In genomic region chr13:102898374-102899131, GRCm38 (mm10) we compare ENCODE assay signal across 8 mouse cellular contexts.
DNase-seq lines count a peak whose midpoint lies in the region; ATAC-seq and TF ChIP-seq lines count a peak whose summit lies in the region.

No protein-coding gene starts in this region.

- no peaks in the 10 kb centered on the region for H3K36me3 ChIP-seq in midbrain, embryonic 13.5 days
- H3K36me3 ChIP-seq in midbrain, embryonic 11.5 days (ENCODE audit: control insufficient read depth, insufficient read depth, low read length): no peaks in the 10 kb centered on the region
- no peaks in the 10 kb centered on the region for H3K36me3 ChIP-seq in embryonic facial prominence, embryonic 11.5 days (replicated peaks; ENCODE audit: control insufficient read depth, insufficient read depth, low read depth, low read length)
- no peaks in the 10 kb centered on the region for H3K36me3 ChIP-seq in heart, embryonic 15.5 days
- H3K36me3 ChIP-seq in limb, embryonic 10.5 days: no peaks in the 10 kb centered on the region

- TF ChIP-seq CTCF in olfactory bulb, adult 2 months (IDR thresholded peaks at IDR 0.05; ENCODE audit: insufficient read depth, low read depth, low read length): no peak
- no peak for TF ChIP-seq CTCF in cerebellum, adult 2 months (IDR thresholded peaks at IDR 0.05; ENCODE audit: borderline replicate concordance, insufficient read depth, low read depth, low read length)

- H3K4me1 ChIP-seq in midbrain, embryonic 13.5 days (replicated peaks): peaks cover 52% of the 10 kb centered on the region
- H3K4me1 ChIP-seq in midbrain, embryonic 11.5 days (ENCODE audit: control insufficient read depth, insufficient read depth, low read length): peaks cover 19% of the 10 kb centered on the region
- H3K4me1 ChIP-seq in embryonic facial prominence, embryonic 11.5 days (ENCODE audit: control insufficient read depth, insufficient read depth, low read length): peaks cover 3% of the 10 kb centered on the region
- peaks cover 67% of the 10 kb centered on the region for H3K4me1 ChIP-seq in heart, embryonic 15.5 days (replicated peaks)
- H3K4me1 ChIP-seq in limb, embryonic 10.5 days: peaks cover 46% of the 10 kb centered on the region
- peaks cover 24% of the 10 kb centered on the region for H3K4me1 ChIP-seq in olfactory bulb, adult 2 months (ENCODE audit: control insufficient read depth, insufficient read depth, low read length)
- no peaks in the 10 kb centered on the region for H3K4me1 ChIP-seq in cerebellum, adult 2 months (ENCODE audit: control insufficient read depth, insufficient read depth, low read length)

- no peak overlapping the region for H3K27ac ChIP-seq in midbrain, embryonic 13.5 days
- no peak overlapping the region for H3K27ac ChIP-seq in midbrain, embryonic 11.5 days (ENCODE audit: low read depth, low read length)
- no peak overlapping the region for H3K27ac ChIP-seq in embryonic facial prominence, embryonic 11.5 days (replicated peaks; ENCODE audit: low read depth, low read length)
- H3K27ac ChIP-seq in heart, embryonic 15.5 days: peak overlapping the region; percentile 66
- peak overlapping the region; percentile 17; the same call in 1 of the 2 replicates for H3K27ac ChIP-seq in limb, embryonic 10.5 days
- peak overlapping the region; percentile 33; the same call in 1 of the 2 replicates for H3K27ac ChIP-seq in olfactory bulb, adult 2 months (ENCODE audit: insufficient read depth, low read depth, low read length)
- no peak overlapping the region for H3K27ac ChIP-seq in cerebellum, adult 2 months (ENCODE audit: insufficient read depth, low read length)

- no peak overlapping the region for H3K4me2 ChIP-seq in midbrain, embryonic 13.5 days (replicated peaks)
- H3K4me2 ChIP-seq in midbrain, embryonic 11.5 days: no peak overlapping the region
- no peak overlapping the region for H3K4me2 ChIP-seq in embryonic facial prominence, embryonic 11.5 days (ENCODE audit: low read depth, low read length)
- H3K4me2 ChIP-seq in heart, embryonic 15.5 days: peak overlapping the region; percentile 32

- DNase-seq in midbrain, embryonic 11.5 days (ENCODE audit: low spot score, missing footprints): no peak
- no peak for DNase-seq in embryonic facial prominence, embryonic 11.5 days (ENCODE audit: low spot score)
- peak; percentile 46 for DNase-seq in limb, embryonic 10.5 days (ENCODE audit: low spot score)
- DNase-seq in right cerebral cortex, postnatal 36 days (ENCODE audit: low spot score in 2 of 2): no peak
- no peak for DNase-seq in cerebellum, adult 2 months

- H3K27me3 ChIP-seq in midbrain, embryonic 13.5 days: no peaks in the 10 kb centered on the region
- H3K27me3 ChIP-seq in midbrain, embryonic 11.5 days (ENCODE audit: control insufficient read depth, insufficient read depth, low read length): no peaks in the 10 kb centered on the region
- no peaks in the 10 kb centered on the region for H3K27me3 ChIP-seq in embryonic facial prominence, embryonic 11.5 days (ENCODE audit: control insufficient read depth, insufficient read depth, low read length)
- H3K27me3 ChIP-seq in heart, embryonic 15.5 days: no peaks in the 10 kb centered on the region
- no peaks in the 10 kb centered on the region for H3K27me3 ChIP-seq in limb, embryonic 10.5 days (ENCODE audit: low read depth, poor library complexity, severe bottlenecking)
- H3K27me3 ChIP-seq in cerebellum, adult 2 months (ENCODE audit: control insufficient read depth, insufficient read depth, low read length): no peaks in the 10 kb centered on the region

- no peak overlapping the region for H3K4me3 ChIP-seq in midbrain, embryonic 13.5 days (replicated peaks)
- no peak overlapping the region for H3K4me3 ChIP-seq in midbrain, embryonic 11.5 days (ENCODE audit: low read depth, low read length)
- H3K4me3 ChIP-seq in embryonic facial prominence, embryonic 11.5 days (ENCODE audit: low read depth, low read length): no peak overlapping the region
- H3K4me3 ChIP-seq in heart, embryonic 15.5 days: peak overlapping the region; percentile 4; the same call in 1 of the 2 replicates
- H3K4me3 ChIP-seq in limb, embryonic 10.5 days: no peak overlapping the region
- no peak overlapping the region for H3K4me3 ChIP-seq in olfactory bulb, adult 2 months (ENCODE audit: insufficient read depth, low read depth, low read length)
- H3K4me3 ChIP-seq in cerebellum, adult 2 months (replicated peaks; ENCODE audit: insufficient read depth, low read depth, low read length): no peak overlapping the region

- no peak for TF ChIP-seq POLR2A in olfactory bulb, adult 2 months (IDR thresholded peaks at IDR 0.05; ENCODE audit: insufficient read depth, low read depth, low read length)
- no peak for TF ChIP-seq POLR2A in cerebellum, adult 2 months (IDR thresholded peaks at IDR 0.05; ENCODE audit: borderline replicate concordance, insufficient read depth, low read length)

- no peaks in the 10 kb centered on the region for H3K9me3 ChIP-seq in midbrain, embryonic 13.5 days
- H3K9me3 ChIP-seq in midbrain, embryonic 11.5 days (ENCODE audit: control insufficient read depth, low read length): no peaks in the 10 kb centered on the region
- no peaks in the 10 kb centered on the region for H3K9me3 ChIP-seq in embryonic facial prominence, embryonic 11.5 days (replicated peaks; ENCODE audit: control insufficient read depth, low read length)
- H3K9me3 ChIP-seq in heart, embryonic 15.5 days (replicated peaks): no peaks in the 10 kb centered on the region
- H3K9me3 ChIP-seq in limb, embryonic 10.5 days (replicated peaks): no peaks in the 10 kb centered on the region

- WGBS in midbrain, embryonic 13.5 days: 54% methylated on average over 15 of the region's 15 CpGs
- 63% methylated on average over 15 of the region's 15 CpGs for WGBS in midbrain, embryonic 11.5 days
- WGBS in embryonic facial prominence, embryonic 11.5 days: 47% methylated on average over 15 of the region's 15 CpGs
- 39% methylated on average over 15 of the region's 15 CpGs for WGBS in heart, embryonic 15.5 days
- 54% methylated on average over 15 of the region's 15 CpGs for WGBS in limb, embryonic 10.5 days
- WGBS in olfactory bulb, adult 2 months: 71% methylated on average over 15 of the region's 15 CpGs
- WGBS in cerebellum, adult 2 months: 25% methylated on average over 15 of the region's 15 CpGs

- 0 out of 2 replicates have a peak overlapping the region, but pooled peaks have one; percentile 10 for H3K9ac ChIP-seq in midbrain, embryonic 13.5 days (replicated peaks)
- H3K9ac ChIP-seq in midbrain, embryonic 11.5 days (ENCODE audit: low read length): no peak overlapping the region
- H3K9ac ChIP-seq in embryonic facial prominence, embryonic 11.5 days (replicated peaks; ENCODE audit: low read length): no peak overlapping the region
- no peak overlapping the region for H3K9ac ChIP-seq in heart, embryonic 15.5 days

- 0 out of 2 replicates have a peak, but pooled peaks have one; percentile 28 for ATAC-seq in midbrain, embryonic 13.5 days
- no peak for ATAC-seq in midbrain, embryonic 11.5 days (ENCODE audit: low FRiP score)
- ATAC-seq in embryonic facial prominence, embryonic 11.5 days (replicated peaks; ENCODE audit: insufficient number of reproducible peaks, low FRiP score, low TSS enrichment, low read depth): peak; percentile 35
- ATAC-seq in heart, embryonic 15.5 days (replicated peaks; ENCODE audit: insufficient number of reproducible peaks, insufficient read depth, low FRiP score, low read depth): peak; percentile 67

Comparison
In these comparisons a context has a peak if more than half of its experiments do, and no peak if none do; other contexts are left out.
1. H3K27ac ChIP-seq: peak in heart, embryonic 15.5 days (single experiment), limb, embryonic 10.5 days (single experiment) and olfactory bulb, adult 2 months (single experiment); none in midbrain, embryonic 13.5 days (single experiment), midbrain, embryonic 11.5 days (single experiment), embryonic facial prominence, embryonic 11.5 days (single experiment) and cerebellum, adult 2 months (single experiment).